Mouse (Mus musculus) kidney, embryonic 16.5 days (tissue): ENCODE measurements around the gene Ell. TPM values are rescaled to one million over a fixed set of nuclear protein-coding genes. Genes with fewer than 3 reads are reported as not detected.

Experiments
- ATAC-seq: fragments of 200-750 bp; cut with Nextera tagmentation; 2 replicates; pipeline ENCODE4 v1.8.0; 2017; ENCODE audit warnings: moderate TSS enrichment; ENCODE audit not compliant: low FRiP score, low TSS enrichment
- H3K27ac ChIP-seq: fragments of 300-500 bp; sonication (generic); 2 replicates; pipeline ENCODE4 v1.5.1; 2014; ENCODE audit warnings: low read length
- H3K27me3 ChIP-seq: fragments of 300-500 bp; sonication (generic); 2 replicates; pipeline ENCODE4 v1.6.1; 2014; ENCODE audit warnings: low read length, control low read depth, mixed read lengths; ENCODE audit not compliant: insufficient read depth
- H3K36me3 ChIP-seq: fragments of 300-500 bp; sonication (generic); 2 replicates; pipeline ENCODE4 v1.6.1; 2014; ENCODE audit warnings: low read length, control low read depth, mixed read lengths; ENCODE audit not compliant: insufficient read depth
- H3K4me1 ChIP-seq: fragments of 300-500 bp; sonication (generic); 2 replicates; pipeline ENCODE4 v1.6.1; 2014; ENCODE audit warnings: low read length, control low read depth, mixed read lengths; ENCODE audit not compliant: insufficient read depth
- H3K4me2 ChIP-seq: fragments of 300-500 bp; sonication (generic); replicated peaks from 2 replicates; pipeline ENCODE4 v1.6.1; 2014; ENCODE audit warnings: low read depth, low read length
- H3K4me3 ChIP-seq: fragments of 300-500 bp; sonication (generic); 2 replicates; pipeline ENCODE4 v1.5.1; 2014; ENCODE audit warnings: mild to moderate bottlenecking, low read length
- H3K9ac ChIP-seq: fragments of 300-500 bp; sonication (generic); replicated peaks from 2 replicates; pipeline ENCODE4 v1.6.1; 2014; ENCODE audit warnings: low read length
- H3K9me3 ChIP-seq: fragments of 300-500 bp; sonication (generic); 2 replicates; pipeline ENCODE4 v1.6.1; 2016; ENCODE audit warnings: low read length, control low read depth
- WGBS: fragments of 180-500 bp; shearing (Covaris S2); extraction: QIAGEN DNeasy Blood & Tissue Kit; methylation state at CpG from one replicate; pipeline ENCODE4 v1.1.7; 2014; 5-methylcytosine and 5-hydroxymethylcytosine counted together
- polyA plus RNA-seq: library from polyadenylated mRNA; unstranded; fragments of >200 nt; fragmentation: Nextera tagmentation; extraction: Ambion mirVana; gene quantifications from 2 replicates; pipeline ENCODE4 v1.2.1, GENCODE M21; 2015

Ell gene
- polyA plus RNA-seq, 1 experiment from 2014 or later = 24.1 TPM

- Histone ChIP-seq H3K4me3 (no peak overlapping the region), H3K36me3 (no peaks in the 10 kb centered on the region), H3K9me3 (no peaks in the 10 kb centered on the region), H3K27me3 (no peaks in the 10 kb centered on the region), H3K4me1 (peaks cover 45% of the 10 kb centered on the region), H3K4me2 (no peak overlapping the region), H3K27ac (peak overlapping the region; percentile 75), H3K9ac (no peak overlapping the region)
- ATAC-seq = no peak; the same call in 1 of the 2 replicates
- WGBS = 68% methylated on average over 3 of the region's 3 CpGs
Measured at GRCm38 (mm10) chr8:70560564-70560963, 21.3 kb downstream of the Ell start.

GRCm38 (mm10) chr8:70561357-70561756, 22.1 kb downstream of the Ell start:
- ATAC-seq = no peak
- Histone ChIP-seq H3K4me2 (no peak overlapping the region), H3K9ac (no peak overlapping the region), H3K36me3 (no peaks in the 10 kb centered on the region), H3K27ac (peak overlapping the region; percentile 75), H3K4me3 (no peak overlapping the region), H3K9me3 (no peaks in the 10 kb centered on the region), H3K27me3 (no peaks in the 10 kb centered on the region), H3K4me1 (peaks cover 49% of the 10 kb centered on the region)
- 46% methylated on average over 4 of the region's 4 CpGs for WGBS

- no peaks in the 10 kb centered on the region for H3K36me3 ChIP-seq
- H3K9ac ChIP-seq = no peak overlapping the region
- no peak for ATAC-seq
- WGBS = 63% methylated on average over 7 of the region's 7 CpGs
- H3K4me1 ChIP-seq = peaks cover 49% of the 10 kb centered on the region
- no peaks in the 10 kb centered on the region for H3K9me3 ChIP-seq
- H3K4me3 ChIP-seq = no peak overlapping the region
- H3K27me3 ChIP-seq = no peaks in the 10 kb centered on the region
- H3K27ac ChIP-seq = peak overlapping the region; percentile 35
- H3K4me2 ChIP-seq = no peak overlapping the region
Measured at GRCm38 (mm10) chr8:70561809-70562535, 22.7 kb downstream of the Ell start.

GRCm38 (mm10) chr8:70562802-70563201, 23.5 kb downstream of the Ell start:
- H3K36me3 ChIP-seq = no peaks in the 10 kb centered on the region
- no peak for ATAC-seq
- H3K27ac ChIP-seq = no peak overlapping the region
- H3K4me2 ChIP-seq = no peak overlapping the region
- no peaks in the 10 kb centered on the region for H3K27me3 ChIP-seq
- peaks cover 49% of the 10 kb centered on the region for H3K4me1 ChIP-seq
- H3K9me3 ChIP-seq = no peaks in the 10 kb centered on the region
- 84% methylated on average over 3 of the region's 3 CpGs for WGBS
- no peak overlapping the region for H3K4me3 ChIP-seq
- H3K9ac ChIP-seq = no peak overlapping the region

- H3K36me3 ChIP-seq = no peaks in the 10 kb centered on the region
- H3K27ac ChIP-seq = no peak overlapping the region
- H3K9me3 ChIP-seq = no peaks in the 10 kb centered on the region
- WGBS = 88% methylated on average over 6 of the region's 6 CpGs
- no peaks in the 10 kb centered on the region for H3K27me3 ChIP-seq
- H3K9ac ChIP-seq = no peak overlapping the region
- no peak for ATAC-seq
- H3K4me2 ChIP-seq = no peak overlapping the region
- H3K4me1 ChIP-seq = peaks cover 45% of the 10 kb centered on the region
- H3K4me3 ChIP-seq = no peak overlapping the region
Measured at GRCm38 (mm10) chr8:70563763-70564387, 24.6 kb downstream of the Ell start.

- no peak overlapping the region for H3K27ac ChIP-seq
- 64% methylated on average over 3 of the region's 3 CpGs for WGBS
- H3K9ac ChIP-seq = no peak overlapping the region
- ATAC-seq = no peak
- peaks cover 41% of the 10 kb centered on the region for H3K4me1 ChIP-seq
- no peaks in the 10 kb centered on the region for H3K9me3 ChIP-seq
- H3K27me3 ChIP-seq = no peaks in the 10 kb centered on the region
- no peak overlapping the region for H3K4me2 ChIP-seq
- H3K4me3 ChIP-seq = no peak overlapping the region
- H3K36me3 ChIP-seq = no peaks in the 10 kb centered on the region
Measured at GRCm38 (mm10) chr8:70564696-70565235, 25.5 kb downstream of the Ell start.

- H3K36me3 ChIP-seq = no peaks in the 10 kb centered on the region
- whole genome bisulfite sequencing = 58% methylated on average over 3 of the region's 3 CpGs
- ATAC-seq = no peak
- H3K4me3 ChIP-seq = no peak overlapping the region
- no peaks in the 10 kb centered on the region for H3K9me3 ChIP-seq
- peaks cover 38% of the 10 kb centered on the region for H3K4me1 ChIP-seq
- no peak overlapping the region for H3K9ac ChIP-seq
- H3K27me3 ChIP-seq = no peaks in the 10 kb centered on the region
- H3K27ac ChIP-seq = no peak overlapping the region
- H3K4me2 ChIP-seq = no peak overlapping the region
Measured at GRCm38 (mm10) chr8:70565561-70565960, 26.3 kb downstream of the Ell start.

GRCm38 (mm10) chr8:70570360-70570759, 31.1 kb downstream of the Ell start:
- no peak overlapping the region for H3K4me2 ChIP-seq
- 0 out of 2 replicates have a peak, but pooled peaks cover 5% of the 10 kb centered on the region for H3K36me3 ChIP-seq
- no peak overlapping the region for H3K4me3 ChIP-seq
- H3K9ac ChIP-seq = no peak overlapping the region
- no peaks in the 10 kb centered on the region for H3K27me3 ChIP-seq
- no peaks in the 10 kb centered on the region for H3K9me3 ChIP-seq
- H3K4me1 ChIP-seq = peaks cover 18% of the 10 kb centered on the region
- H3K27ac ChIP-seq = no peak overlapping the region
- ATAC-seq = no peak

- 0 out of 2 replicates have a peak, but pooled peaks cover 5% of the 10 kb centered on the region for H3K36me3 ChIP-seq
- ATAC-seq = no peak
- H3K9ac ChIP-seq = no peak overlapping the region
- H3K4me3 ChIP-seq = no peak overlapping the region
- H3K9me3 ChIP-seq = no peaks in the 10 kb centered on the region
- H3K4me1 ChIP-seq = peaks cover 12% of the 10 kb centered on the region; the same call in 1 of the 2 replicates
- H3K4me2 ChIP-seq = no peak overlapping the region
- no peaks in the 10 kb centered on the region for H3K27me3 ChIP-seq
- WGBS = 80% methylated on average over 6 of the region's 6 CpGs
- no peak overlapping the region for H3K27ac ChIP-seq
Measured at GRCm38 (mm10) chr8:70570990-70571389, 31.7 kb downstream of the Ell start.

GRCm38 (mm10) chr8:70574302-70574701, 35.0 kb downstream of the Ell start:
- H3K4me1 ChIP-seq = peaks cover 12% of the 10 kb centered on the region; the same call in 1 of the 2 replicates
- ATAC-seq = no peak
- peak overlapping the region; percentile 35; the same call in 1 of the 2 replicates for H3K27ac ChIP-seq
- H3K9ac ChIP-seq = no peak overlapping the region
- no peaks in the 10 kb centered on the region for H3K27me3 ChIP-seq
- no peak overlapping the region for H3K4me3 ChIP-seq
- H3K36me3 ChIP-seq = peaks cover 18% of the 10 kb centered on the region
- no peak overlapping the region for H3K4me2 ChIP-seq
- no peaks in the 10 kb centered on the region for H3K9me3 ChIP-seq
